Mouse (Mus musculus): ENCODE data around the gene Osbpl11. TPM values are rescaled to one million over a fixed set of nuclear protein-coding genes. Genes with fewer than 3 reads are reported as not detected.
A peak's percentile ranks its signal among the peaks of the same experiment; 100 is the strongest.

The Osbpl11 gene
- polyA plus RNA-seq, 1 experiment = 14.1 TPM

DNA sequence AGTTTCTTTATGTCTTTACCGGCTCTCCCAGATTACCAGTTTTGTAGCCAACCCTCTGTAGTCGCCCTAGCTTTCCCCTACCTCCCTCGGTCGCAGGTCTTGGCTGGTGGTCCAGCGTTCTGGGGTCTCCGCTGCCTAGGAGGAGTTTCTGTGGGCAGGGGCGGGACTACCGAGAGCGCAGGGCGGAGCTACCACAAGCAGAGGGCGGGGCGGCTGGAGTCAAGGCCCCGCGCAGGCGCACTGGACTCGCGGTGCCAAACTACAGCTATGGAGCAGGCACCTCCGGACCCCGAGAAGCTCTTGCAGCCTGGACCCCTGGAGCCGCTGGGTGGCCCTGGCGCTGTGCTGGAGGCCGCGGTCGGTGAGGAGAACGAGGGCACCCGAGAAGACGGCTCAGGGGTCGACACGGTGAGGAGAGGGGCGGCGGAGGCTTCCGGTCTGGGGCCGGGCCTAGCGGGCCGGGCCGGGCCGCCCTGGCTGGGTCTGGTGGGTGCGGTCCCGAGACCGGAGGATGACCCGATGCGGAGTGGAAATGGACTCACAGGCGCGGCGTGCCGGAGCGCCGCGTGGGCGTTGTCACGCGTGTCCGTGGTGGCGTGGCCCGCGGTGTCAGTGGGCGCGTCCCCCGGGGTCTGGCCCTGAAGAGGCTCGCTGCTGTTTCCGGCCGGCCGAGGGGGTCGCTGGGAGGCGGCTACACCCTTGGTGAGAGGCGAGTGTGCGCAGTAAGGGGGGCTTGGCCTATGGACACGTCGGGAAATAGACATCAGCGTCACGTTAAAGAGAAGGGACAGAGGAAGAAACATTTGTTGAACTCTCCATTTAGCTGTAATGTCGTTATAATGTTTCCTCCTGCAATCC lies 66.6 kb downstream of the Osbpl11 start, which contains the start of gene Snx4:
Gene Snx4 (plus strand): TSS at position 249 of the 858 bp plus-strand sequence.
- TF ChIP-seq POLR2A (IDR thresholded peaks at IDR 0.05; ENCODE audit: low read depth, low read length) = no peak
- TF ChIP-seq CTCF (conservative IDR thresholded peaks at IDR 0.05; ENCODE audit: insufficient read depth, insufficient read length, low read depth, low read length) = no peak
- Histone ChIP-seq H3K4me1 (ENCODE audit: control insufficient read depth, insufficient read depth, low read length) (peaks cover 3% of the 10 kb centered on the region; the same call in 1 of the 2 replicates), H3K4me3 (ENCODE audit: insufficient read depth, low read depth, low read length) (peak within 1 kb of the TSS; percentile 99), H3K27me3 (replicated peaks; ENCODE audit: control insufficient read depth, insufficient read depth, low read length) (no peaks in the 10 kb centered on the region), H3K36me3 (ENCODE audit: control insufficient read depth, insufficient read depth, low read length) (no peaks in the 10 kb centered on the region), H3K27ac (ENCODE audit: insufficient read depth, low read depth, low read length) (peak within 1 kb of the TSS; percentile 83)
- WGBS = under 1% methylated on average over 71 of the region's 72 CpGs
- peak; percentile 95 for DNase-seq

GRCm38 (mm10) chr16:33255601-33256000 lies 70.7 kb downstream of the Osbpl11 start:
- Histone ChIP-seq H3K27ac (ENCODE audit: insufficient read depth, low read depth, low read length) (no peak overlapping the region), H3K27me3 (replicated peaks; ENCODE audit: control insufficient read depth, insufficient read depth, low read length) (no peaks in the 10 kb centered on the region), H3K36me3 (ENCODE audit: control insufficient read depth, insufficient read depth, low read length) (no peaks in the 10 kb centered on the region), H3K4me3 (ENCODE audit: insufficient read depth, low read depth, low read length) (no peak overlapping the region), H3K4me1 (ENCODE audit: control insufficient read depth, insufficient read depth, low read length) (peaks cover 3% of the 10 kb centered on the region; the same call in 1 of the 2 replicates)
- no peak for DNase-seq
- WGBS = 69% methylated on average over 7 of the region's 7 CpGs
- TF ChIP-seq POLR2A (IDR thresholded peaks at IDR 0.05; ENCODE audit: low read depth, low read length) (no peak), CTCF (conservative IDR thresholded peaks at IDR 0.05; ENCODE audit: insufficient read depth, insufficient read length, low read depth, low read length) (no peak)

DNA sequence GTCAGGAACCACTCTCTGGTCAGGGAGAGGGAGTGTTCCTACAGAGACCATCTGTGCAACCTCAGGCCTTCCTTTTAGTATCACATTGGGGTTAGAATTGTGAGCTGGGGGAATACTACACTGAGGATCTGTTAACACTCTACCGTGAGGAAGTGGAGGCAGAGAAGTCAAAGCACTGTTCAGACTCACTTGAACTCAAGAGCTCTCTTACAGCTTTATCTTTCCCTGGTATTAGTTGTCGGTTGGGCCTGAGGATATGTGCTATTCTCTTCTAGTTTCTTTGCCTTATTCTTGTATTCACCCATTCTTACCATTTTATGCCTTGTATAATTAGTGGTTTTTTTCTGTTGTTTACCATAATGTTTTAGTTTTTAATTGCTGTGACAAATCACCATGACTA lies 73.7 kb downstream of the Osbpl11 start:
- WGBS = 84% methylated on average over 2 of the region's 2 CpGs
- Histone ChIP-seq H3K36me3 (ENCODE audit: control insufficient read depth, insufficient read depth, low read length) (no peaks in the 10 kb centered on the region), H3K4me3 (ENCODE audit: insufficient read depth, low read depth, low read length) (no peak overlapping the region), H3K27ac (ENCODE audit: insufficient read depth, low read depth, low read length) (no peak overlapping the region), H3K27me3 (replicated peaks; ENCODE audit: control insufficient read depth, insufficient read depth, low read length) (no peaks in the 10 kb centered on the region), H3K4me1 (ENCODE audit: control insufficient read depth, insufficient read depth, low read length) (peaks cover 3% of the 10 kb centered on the region; the same call in 1 of the 2 replicates)
- TF ChIP-seq CTCF (conservative IDR thresholded peaks at IDR 0.05; ENCODE audit: insufficient read depth, insufficient read length, low read depth, low read length) (no peak), POLR2A (IDR thresholded peaks at IDR 0.05; ENCODE audit: low read depth, low read length) (no peak)
- no peak for DNase-seq

GRCm38 (mm10) chr16:33259824-33260223 lies 75.0 kb downstream of the Osbpl11 start:
- H3K4me3 ChIP-seq (ENCODE audit: insufficient read depth, low read depth, low read length) = no peak overlapping the region
- TF ChIP-seq CTCF (conservative IDR thresholded peaks at IDR 0.05; ENCODE audit: insufficient read depth, insufficient read length, low read depth, low read length) = no peak
- no peak for TF ChIP-seq POLR2A (IDR thresholded peaks at IDR 0.05; ENCODE audit: low read depth, low read length)
- peaks cover 3% of the 10 kb centered on the region; the same call in 1 of the 2 replicates for H3K4me1 ChIP-seq (ENCODE audit: control insufficient read depth, insufficient read depth, low read length)
- WGBS = 86% methylated on average over 3 of the region's 3 CpGs
- no peaks in the 10 kb centered on the region for H3K27me3 ChIP-seq (replicated peaks; ENCODE audit: control insufficient read depth, insufficient read depth, low read length)
- no peaks in the 10 kb centered on the region for H3K36me3 ChIP-seq (ENCODE audit: control insufficient read depth, insufficient read depth, low read length)
- DNase-seq = no peak
- no peak overlapping the region for H3K27ac ChIP-seq (ENCODE audit: insufficient read depth, low read depth, low read length)

DNA sequence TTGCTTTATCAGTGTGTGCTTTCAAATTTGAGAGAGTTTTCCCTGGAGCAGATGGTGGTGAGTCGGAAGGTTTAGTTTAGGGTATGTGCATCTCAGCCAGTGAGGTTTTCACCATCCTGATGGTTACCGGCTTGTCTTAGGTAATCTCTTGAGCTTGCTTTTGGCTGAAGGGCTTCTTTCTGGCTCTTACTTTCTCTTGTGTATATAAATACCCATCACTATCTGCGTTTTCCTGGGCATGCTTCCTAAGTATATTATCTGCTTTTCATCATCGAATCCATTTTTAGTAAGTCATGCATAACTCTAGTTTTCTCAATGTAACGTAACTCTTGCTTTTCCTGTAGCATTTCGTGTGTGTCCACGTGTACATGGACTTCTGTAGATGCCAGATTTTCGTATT lies 76.0 kb downstream of the Osbpl11 start:
- 69% methylated on average over 8 of the region's 8 CpGs for WGBS
- DNase-seq = no peak
- Histone ChIP-seq H3K27me3 (replicated peaks; ENCODE audit: control insufficient read depth, insufficient read depth, low read length) (no peaks in the 10 kb centered on the region), H3K4me1 (ENCODE audit: control insufficient read depth, insufficient read depth, low read length) (peaks cover 3% of the 10 kb centered on the region; the same call in 1 of the 2 replicates), H3K27ac (ENCODE audit: insufficient read depth, low read depth, low read length) (no peak overlapping the region), H3K36me3 (ENCODE audit: control insufficient read depth, insufficient read depth, low read length) (peaks cover 5% of the 10 kb centered on the region; the same call in 1 of the 2 replicates), H3K4me3 (ENCODE audit: insufficient read depth, low read depth, low read length) (no peak overlapping the region)
- TF ChIP-seq CTCF (conservative IDR thresholded peaks at IDR 0.05; ENCODE audit: insufficient read depth, insufficient read length, low read depth, low read length) (no peak), POLR2A (IDR thresholded peaks at IDR 0.05; ENCODE audit: low read depth, low read length) (no peak)

GRCm38 (mm10) chr16:33261584-33262061 lies 76.8 kb downstream of the Osbpl11 start:
- TF ChIP-seq CTCF (conservative IDR thresholded peaks at IDR 0.05; ENCODE audit: insufficient read depth, insufficient read length, low read depth, low read length) (no peak), POLR2A (IDR thresholded peaks at IDR 0.05; ENCODE audit: low read depth, low read length) (no peak)

DNA sequence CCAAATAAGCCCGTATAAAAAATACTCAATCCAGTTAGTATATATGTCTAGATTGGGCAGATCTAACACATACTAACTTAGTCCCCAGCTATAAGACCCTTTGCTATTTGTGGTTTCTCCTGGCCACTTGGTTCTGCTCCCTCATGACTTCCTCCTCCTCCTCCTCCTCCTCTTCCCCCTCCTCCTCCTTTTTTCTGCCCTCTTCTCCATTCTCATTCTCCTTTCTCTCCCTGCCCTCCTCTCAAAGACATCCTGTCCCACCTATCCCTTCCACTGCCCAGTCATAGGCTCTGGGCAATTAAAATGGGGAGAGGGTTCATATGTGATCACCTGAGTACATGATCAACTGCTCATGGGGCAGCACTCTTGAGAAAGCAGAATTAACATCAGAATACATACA lies 77.2 kb downstream of the Osbpl11 start:
- Histone ChIP-seq H3K27me3 (replicated peaks; ENCODE audit: control insufficient read depth, insufficient read depth, low read length) (no peaks in the 10 kb centered on the region), H3K4me1 (ENCODE audit: control insufficient read depth, insufficient read depth, low read length) (peaks cover 3% of the 10 kb centered on the region; the same call in 1 of the 2 replicates), H3K4me3 (ENCODE audit: insufficient read depth, low read depth, low read length) (no peak overlapping the region), H3K36me3 (ENCODE audit: control insufficient read depth, insufficient read depth, low read length) (peaks cover 6% of the 10 kb centered on the region; the same call in 1 of the 2 replicates), H3K27ac (ENCODE audit: insufficient read depth, low read depth, low read length) (no peak overlapping the region)
- no peak for DNase-seq
- WGBS = 69% methylated on average over 1 of the region's 1 CpGs
- no peak for TF ChIP-seq POLR2A (IDR thresholded peaks at IDR 0.05; ENCODE audit: low read depth, low read length)
- TF ChIP-seq CTCF (conservative IDR thresholded peaks at IDR 0.05; ENCODE audit: insufficient read depth, insufficient read length, low read depth, low read length) = no peak

More at GRCm38 (mm10) chr16:33261584-33262061, 76.8 kb downstream of the Osbpl11 start:
- 66% methylated on average over 2 of the region's 2 CpGs for WGBS
- H3K27ac ChIP-seq (ENCODE audit: insufficient read depth, low read depth, low read length) = no peak overlapping the region
- no peak overlapping the region for H3K4me3 ChIP-seq (ENCODE audit: insufficient read depth, low read depth, low read length)
- no peaks in the 10 kb centered on the region for H3K27me3 ChIP-seq (replicated peaks; ENCODE audit: control insufficient read depth, insufficient read depth, low read length)
- DNase-seq = no peak
- peaks cover 3% of the 10 kb centered on the region; the same call in 1 of the 2 replicates for H3K4me1 ChIP-seq (ENCODE audit: control insufficient read depth, insufficient read depth, low read length)
- peaks cover 5% of the 10 kb centered on the region; the same call in 1 of the 2 replicates for H3K36me3 ChIP-seq (ENCODE audit: control insufficient read depth, insufficient read depth, low read length)
